Mouse (Mus musculus) ES-Bruce4 (cell line): ENCODE data around the gene Zfp296. TPM values are rescaled to one million over a fixed set of nuclear protein-coding genes. Genes with fewer than 3 reads are reported as not detected.

Source experiments
- H3K27ac ChIP-seq: 2 replicates; pipeline ENCODE4 v1.5.1; 2012; ENCODE audit warnings: low read length, inconsistent platforms; ENCODE audit not compliant: insufficient read depth
- H3K27me3 ChIP-seq: 2 replicates; pipeline ENCODE4 v1.6.1; 2012; ENCODE audit warnings: mild to moderate bottlenecking, low read length, inconsistent platforms; ENCODE audit not compliant: control insufficient read depth, poor library complexity, insufficient read depth, severe bottlenecking
- H3K36me3 ChIP-seq: 2 replicates; pipeline ENCODE4 v1.6.1; 2012; ENCODE audit warnings: inconsistent platforms, mild to moderate bottlenecking, low read length, moderate library complexity; ENCODE audit not compliant: control insufficient read depth, poor library complexity, insufficient read depth, severe bottlenecking
- H3K4me1 ChIP-seq: one replicate; pipeline ENCODE4 v1.8.1; 2011; ENCODE audit warnings: low read length; ENCODE audit not compliant: control insufficient read depth, insufficient read depth
- H3K4me3 ChIP-seq: 2 replicates; pipeline ENCODE4 v1.5.1; 2011; ENCODE audit warnings: low read depth, mild to moderate bottlenecking, low read length
- H3K9ac ChIP-seq: 2 replicates; pipeline ENCODE4 v1.6.1; 2012; ENCODE audit warnings: low read depth, mild to moderate bottlenecking, inconsistent platforms; ENCODE audit not compliant: poor library complexity, severe bottlenecking
- H3K9me3 ChIP-seq: replicated peaks from 2 replicates; pipeline ENCODE4 v1.6.1; 2012; ENCODE audit warnings: mild to moderate bottlenecking, low read length, inconsistent platforms; ENCODE audit not compliant: control insufficient read depth, poor library complexity, insufficient read depth, severe bottlenecking
- CTCF ChIP-seq: IDR thresholded peaks from one replicate; pipeline ENCODE4 v1.8.1; 2011; ENCODE audit warnings: low read depth, low read length
- EP300 ChIP-seq: IDR thresholded peaks from 2 replicates; pipeline ENCODE4 v1.6.1; 2011; ENCODE audit warnings: low read depth, low read length; ENCODE audit not compliant: insufficient read depth
- POLR2A ChIP-seq: IDR thresholded peaks from one replicate; pipeline ENCODE4 v1.8.1; 2011; ENCODE audit warnings: low read length; ENCODE audit not compliant: insufficient read depth
- polyA plus RNA-seq: library from polyadenylated mRNA; stranded (reverse); fragments of >200 nt; gene quantifications from 2 replicates; pipeline ENCODE4 v1.2.4, GENCODE M21; 2011; ENCODE audit warnings: low read depth; ENCODE audit not compliant: missing spikeins, insufficient read depth, insufficient read length

Zfp296 gene
- polyA plus RNA-seq, 1 experiment, result 21.5 TPM

DNA sequence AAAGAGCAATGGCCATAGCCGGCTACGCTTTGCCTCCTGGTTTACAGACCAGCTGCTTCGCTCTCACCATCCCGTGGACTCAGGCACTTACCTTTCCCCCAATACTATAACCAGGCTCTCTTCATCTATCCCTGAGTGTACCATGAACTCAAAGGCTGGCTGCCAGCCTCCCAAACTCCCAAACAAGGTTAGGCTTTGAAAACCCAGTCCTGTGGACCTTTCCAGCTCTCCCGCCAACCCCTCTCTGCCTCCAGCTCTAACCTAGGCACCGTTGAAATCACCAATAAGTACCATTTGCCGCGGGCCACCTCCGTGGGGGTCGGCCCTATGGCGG is 15.7 kb upstream of the Zfp296 start:
- Histone ChIP-seq H3K4me1 (peaks cover 4% of the 10 kb centered on the region), H3K4me3 (peak overlapping the region; percentile 79), H3K9ac (peak overlapping the region; percentile 74), H3K9me3 (no peaks in the 10 kb centered on the region), H3K27ac (no peak overlapping the region), H3K36me3 (peaks cover 5% of the 10 kb centered on the region; the same call in 1 of the 2 replicates), H3K27me3 (no peaks in the 10 kb centered on the region)
- TF ChIP-seq POLR2A (no peak), CTCF (no peak), EP300 (no peak)

DNA sequence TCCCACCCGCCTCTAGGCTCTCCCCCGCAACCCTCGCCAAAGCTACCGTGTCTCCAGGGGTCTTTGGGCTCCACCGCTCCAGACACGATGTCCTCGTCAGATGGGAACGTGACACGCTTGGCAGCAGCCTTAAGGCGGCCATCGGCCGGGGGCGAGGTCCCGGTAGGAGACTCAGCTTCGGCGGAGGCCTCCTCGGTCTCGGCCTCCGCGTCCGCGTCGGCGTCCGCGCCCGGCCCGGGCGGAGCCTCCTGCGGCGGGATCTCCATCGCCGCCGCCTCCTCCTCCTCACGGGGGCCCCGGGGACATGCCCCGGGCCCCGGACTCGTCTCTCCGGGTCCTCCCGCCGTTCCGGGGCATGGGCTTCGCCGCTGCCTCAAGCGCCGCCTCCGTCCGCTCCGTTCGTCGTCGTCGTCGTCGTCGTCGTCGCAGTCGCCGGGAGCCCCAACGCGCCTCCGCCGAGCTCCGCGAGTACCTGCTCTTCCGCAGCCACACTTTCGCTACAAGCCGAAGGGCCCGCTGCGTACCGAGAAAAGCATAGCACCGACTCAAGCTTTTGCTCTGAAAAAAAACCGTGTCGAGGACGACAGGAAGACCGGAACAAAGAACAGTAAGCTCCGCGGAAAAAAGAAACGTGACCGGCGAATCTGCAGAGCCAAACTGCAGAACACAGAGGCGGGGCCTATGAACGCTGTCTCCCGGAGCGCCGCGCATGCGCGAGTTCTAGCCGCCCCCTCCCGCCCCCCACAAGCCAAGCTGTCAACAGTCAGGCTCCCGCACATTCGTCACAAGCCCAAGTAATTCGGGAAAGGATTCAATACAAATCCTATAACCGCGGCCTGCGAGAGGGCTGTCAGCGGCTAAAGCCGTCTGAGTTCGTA is 15.1 kb upstream of the Zfp296 start:
- H3K27me3 ChIP-seq, result no peaks in the 10 kb centered on the region
- TF ChIP-seq EP300 (no peak), CTCF (no peak), POLR2A (no peak)
- peaks cover 5% of the 10 kb centered on the region; the same call in 1 of the 2 replicates for H3K36me3 ChIP-seq
- H3K9ac ChIP-seq, result peak overlapping the region; percentile 74
- H3K9me3 ChIP-seq, result no peaks in the 10 kb centered on the region
- peaks cover 4% of the 10 kb centered on the region for H3K4me1 ChIP-seq
- no peak overlapping the region for H3K27ac ChIP-seq
- peak overlapping the region; percentile 79 for H3K4me3 ChIP-seq

DNA sequence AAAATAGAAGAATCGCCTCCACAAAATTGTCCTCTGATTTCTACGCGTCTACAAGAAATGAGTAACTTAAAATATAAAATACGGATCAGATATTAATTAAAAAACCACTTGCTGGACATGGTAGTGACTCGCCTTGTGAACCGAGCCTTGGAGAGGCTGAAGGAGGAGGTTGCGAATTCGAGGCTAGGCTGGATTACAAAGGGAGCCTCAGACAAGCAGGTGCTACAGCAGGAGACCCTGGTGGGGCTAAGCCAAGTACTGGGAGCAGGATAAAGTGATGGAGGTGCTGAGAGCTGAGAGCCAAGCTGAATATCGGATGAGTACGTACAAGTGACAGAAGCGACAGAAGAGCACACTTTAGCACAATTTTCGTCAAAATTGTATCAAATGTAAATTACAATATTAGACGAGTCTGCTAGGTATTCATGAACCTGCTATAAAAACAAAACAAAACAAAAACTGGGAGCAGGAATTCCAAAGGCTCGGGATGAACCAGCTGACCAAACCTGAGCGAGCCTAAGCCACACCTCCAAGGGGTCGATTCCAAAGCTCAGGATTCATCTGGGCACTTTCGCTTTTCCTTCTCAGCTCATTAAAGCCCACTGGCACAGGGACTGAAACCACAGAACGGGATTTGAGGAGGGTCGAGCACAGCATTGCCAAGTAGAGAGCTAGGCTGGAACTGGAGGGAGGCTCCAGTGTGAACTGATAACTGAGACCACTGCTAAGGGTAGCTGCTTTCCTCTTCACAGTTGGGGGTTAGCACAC is 14.3 kb upstream of the Zfp296 start, which contains the start of gene Ppp1r37:
Gene Ppp1r37 (minus strand): TSS at position 434 of the 768 bp plus-strand sequence.
- Histone ChIP-seq H3K9me3 (no peaks in the 10 kb centered on the region), H3K4me3 (peak within 1 kb of the TSS; percentile 79), H3K27ac (no peak within 1 kb of the TSS), H3K4me1 (peaks cover 4% of the 10 kb centered on the region), H3K9ac (peak within 1 kb of the TSS; percentile 74), H3K36me3 (peaks cover 5% of the 10 kb centered on the region; the same call in 1 of the 2 replicates), H3K27me3 (no peaks in the 10 kb centered on the region)
- TF ChIP-seq POLR2A (no peak), CTCF (no peak), EP300 (no peak)

DNA sequence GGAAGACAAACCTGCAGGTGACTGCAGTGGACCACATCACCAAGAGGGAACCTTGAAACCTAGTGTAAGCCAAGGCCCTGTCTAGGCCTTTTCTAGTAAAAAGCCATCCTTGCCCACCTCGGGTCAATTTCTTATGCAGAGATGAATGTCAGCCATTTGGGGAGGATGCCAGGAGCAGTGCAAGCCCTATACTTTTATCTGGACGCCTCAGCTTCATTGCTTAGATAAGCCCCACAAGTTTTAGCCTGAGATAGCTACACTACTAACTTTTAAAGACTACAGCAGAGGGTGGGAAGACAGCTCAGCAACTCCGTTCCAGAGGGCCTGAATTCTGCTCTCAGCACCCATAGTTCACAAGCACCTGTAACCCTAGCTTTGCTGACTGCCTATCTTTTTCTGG is 13.2 kb upstream of the Zfp296 start:
- Histone ChIP-seq H3K4me1 (peaks cover 8% of the 10 kb centered on the region), H3K27me3 (no peaks in the 10 kb centered on the region), H3K36me3 (peaks cover 5% of the 10 kb centered on the region; the same call in 1 of the 2 replicates), H3K9ac (no peak overlapping the region), H3K27ac (no peak overlapping the region), H3K4me3 (no peak overlapping the region), H3K9me3 (no peaks in the 10 kb centered on the region)
- TF ChIP-seq POLR2A (no peak), CTCF (no peak), EP300 (no peak)

DNA sequence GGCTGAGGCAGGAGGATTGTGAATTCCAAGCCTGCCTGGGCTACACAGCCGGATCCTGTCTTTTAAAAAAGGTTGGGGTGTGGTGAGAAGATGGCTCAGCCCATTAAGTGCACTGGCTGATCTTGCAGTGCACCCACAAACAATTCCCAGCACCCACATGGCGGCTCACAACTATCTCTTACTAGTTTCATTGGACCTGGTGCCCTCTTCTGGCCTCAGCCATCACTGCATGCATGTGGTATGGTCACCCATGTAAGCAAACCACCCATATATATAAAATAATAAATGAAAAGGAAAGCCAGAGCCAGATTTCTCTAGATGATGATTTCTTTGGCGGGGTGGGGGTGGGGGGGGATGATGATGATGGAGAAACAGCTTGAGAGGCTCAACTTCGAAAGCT is 12.6 kb upstream of the Zfp296 start:
- Histone ChIP-seq H3K4me3 (no peak overlapping the region), H3K9ac (no peak overlapping the region), H3K27me3 (no peaks in the 10 kb centered on the region), H3K4me1 (peaks cover 8% of the 10 kb centered on the region), H3K36me3 (peaks cover 5% of the 10 kb centered on the region; the same call in 1 of the 2 replicates), H3K9me3 (no peaks in the 10 kb centered on the region), H3K27ac (no peak overlapping the region)
- TF ChIP-seq EP300 (no peak), CTCF (peak; percentile 56)

DNA sequence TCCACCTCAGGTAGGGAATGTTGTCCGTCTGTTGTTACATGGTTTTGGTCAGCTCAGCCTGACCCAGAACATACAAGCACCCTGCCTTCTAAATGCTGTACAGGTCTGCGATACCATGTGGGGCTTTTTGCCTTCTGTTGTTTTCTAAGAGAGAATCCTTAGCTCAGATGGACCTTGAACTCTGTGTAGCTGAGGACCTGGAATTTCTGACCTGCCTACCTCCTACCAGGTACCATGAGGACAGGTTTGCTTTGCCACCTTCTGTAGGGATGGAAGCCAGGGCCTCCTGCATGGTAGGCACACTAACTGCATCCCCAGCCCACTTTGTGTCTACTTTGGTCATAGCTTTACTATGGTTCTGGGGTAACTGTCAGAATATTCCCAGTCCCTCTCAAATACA is 11.3 kb upstream of the Zfp296 start:
- TF ChIP-seq POLR2A, result no peak
- TF ChIP-seq CTCF, result no peak
- no peak for TF ChIP-seq EP300
- H3K9me3 ChIP-seq, result no peaks in the 10 kb centered on the region
- H3K27ac ChIP-seq, result no peak overlapping the region
- peaks cover 9% of the 10 kb centered on the region for H3K4me1 ChIP-seq
- no peak overlapping the region for H3K9ac ChIP-seq
- no peak overlapping the region for H3K4me3 ChIP-seq
- no peaks in the 10 kb centered on the region for H3K27me3 ChIP-seq
- peaks cover 5% of the 10 kb centered on the region; the same call in 1 of the 2 replicates for H3K36me3 ChIP-seq
